Mouse (Mus musculus): ENCODE data around the gene Adam23. TPM values are rescaled to one million over a fixed set of nuclear protein-coding genes. Genes with fewer than 3 reads are reported as not detected.

Gene Adam23
- polyA plus RNA-seq, 1 experiment from 2014 or later: 2.6 TPM

DNA sequence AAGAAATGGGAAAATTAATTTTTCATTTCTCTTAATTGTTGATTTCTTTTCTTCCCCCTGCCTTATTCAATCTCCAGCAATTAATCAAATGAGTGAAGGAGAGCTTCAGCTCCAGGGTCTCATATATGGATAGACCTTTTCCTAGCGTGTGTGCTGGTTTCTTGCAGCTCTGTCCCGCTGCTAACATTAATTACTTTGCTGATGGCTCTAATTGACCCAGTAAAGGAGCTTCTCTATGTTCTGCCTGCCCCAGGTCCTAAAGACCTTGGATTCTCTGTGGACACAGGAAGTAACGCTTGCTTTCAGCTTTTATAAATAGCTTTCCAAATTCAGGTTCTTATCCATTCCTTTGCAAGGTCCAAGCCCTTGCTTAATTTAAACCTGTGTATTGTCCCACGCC is 63.1 kb downstream of the Adam23 start:
- WGBS: 45% methylated on average over 4 of the region's 4 CpGs
- no peaks in the 10 kb centered on the region for H3K9me3 ChIP-seq (ENCODE audit: control insufficient read depth, low read length)
- no peak for TF ChIP-seq CTCF (IDR thresholded peaks at IDR 0.05; ENCODE audit: low read depth)
- TF ChIP-seq EP300 (optimal IDR thresholded peaks at IDR 0.05): no peak
- H3K9ac ChIP-seq (ENCODE audit: low read length): no peak overlapping the region
- no peaks in the 10 kb centered on the region for H3K27me3 ChIP-seq (ENCODE audit: control insufficient read depth, insufficient read depth, low read length)
- no peak overlapping the region for H3K27ac ChIP-seq (replicated peaks)
- no peaks in the 10 kb centered on the region for H3K4me1 ChIP-seq (replicated peaks; ENCODE audit: control insufficient read depth, insufficient read depth)
- no peak overlapping the region for H3K4me3 ChIP-seq (ENCODE audit: low read depth, low read length)
- no peak for DNase-seq (ENCODE audit: low spot score)
- ATAC-seq (ENCODE audit: low FRiP score, low TSS enrichment): no peak
- no peak overlapping the region for H3K4me2 ChIP-seq (replicated peaks; ENCODE audit: low read depth)
- no peaks in the 10 kb centered on the region for H3K36me3 ChIP-seq (ENCODE audit: control insufficient read depth, insufficient read depth, low read length)

GRCm38 (mm10) chr1:63511416-63511815 is 65.7 kb downstream of the Adam23 start:
- H3K27me3 ChIP-seq (ENCODE audit: control insufficient read depth, insufficient read depth, low read length): no peaks in the 10 kb centered on the region
- H3K27ac ChIP-seq (replicated peaks): no peak overlapping the region
- ATAC-seq (ENCODE audit: low FRiP score, low TSS enrichment) (no peak), DNase-seq (ENCODE audit: low spot score) (no peak)
- no peaks in the 10 kb centered on the region for H3K9me3 ChIP-seq (ENCODE audit: control insufficient read depth, low read length)
- no peak overlapping the region for H3K4me3 ChIP-seq (ENCODE audit: low read depth, low read length)
- no peak overlapping the region for H3K9ac ChIP-seq (ENCODE audit: low read length)
- no peaks in the 10 kb centered on the region for H3K36me3 ChIP-seq (ENCODE audit: control insufficient read depth, insufficient read depth, low read length)
- no peaks in the 10 kb centered on the region for H3K4me1 ChIP-seq (replicated peaks; ENCODE audit: control insufficient read depth, insufficient read depth)
- 26% methylated on average over 3 of the region's 3 CpGs for WGBS
- TF ChIP-seq CTCF (IDR thresholded peaks at IDR 0.05; ENCODE audit: low read depth): no peak
- TF ChIP-seq EP300 (optimal IDR thresholded peaks at IDR 0.05): no peak
- no peak overlapping the region for H3K4me2 ChIP-seq (replicated peaks; ENCODE audit: low read depth)

- Histone ChIP-seq H3K36me3 (ENCODE audit: control insufficient read depth, insufficient read depth, low read length) (no peaks in the 10 kb centered on the region), H3K27me3 (ENCODE audit: control insufficient read depth, insufficient read depth, low read length) (no peaks in the 10 kb centered on the region), H3K27ac (replicated peaks) (no peak overlapping the region), H3K4me3 (ENCODE audit: low read depth, low read length) (no peak overlapping the region), H3K4me2 (replicated peaks; ENCODE audit: low read depth) (no peak overlapping the region), H3K9me3 (ENCODE audit: control insufficient read depth, low read length) (no peaks in the 10 kb centered on the region), H3K4me1 (replicated peaks; ENCODE audit: control insufficient read depth, insufficient read depth) (no peaks in the 10 kb centered on the region), H3K9ac (ENCODE audit: low read length) (no peak overlapping the region)
- DNase-seq (ENCODE audit: low spot score): no peak
- 87% methylated on average over 11 of the region's 11 CpGs for whole genome bisulfite sequencing
- TF ChIP-seq EP300 (optimal IDR thresholded peaks at IDR 0.05): no peak
- no peak for TF ChIP-seq CTCF (IDR thresholded peaks at IDR 0.05; ENCODE audit: low read depth)
- no peak for ATAC-seq (ENCODE audit: low FRiP score, low TSS enrichment)
These were observed 72.1 kb downstream of the Adam23 start for GRCm38 (mm10) chr1:63517800-63518199.

DNA sequence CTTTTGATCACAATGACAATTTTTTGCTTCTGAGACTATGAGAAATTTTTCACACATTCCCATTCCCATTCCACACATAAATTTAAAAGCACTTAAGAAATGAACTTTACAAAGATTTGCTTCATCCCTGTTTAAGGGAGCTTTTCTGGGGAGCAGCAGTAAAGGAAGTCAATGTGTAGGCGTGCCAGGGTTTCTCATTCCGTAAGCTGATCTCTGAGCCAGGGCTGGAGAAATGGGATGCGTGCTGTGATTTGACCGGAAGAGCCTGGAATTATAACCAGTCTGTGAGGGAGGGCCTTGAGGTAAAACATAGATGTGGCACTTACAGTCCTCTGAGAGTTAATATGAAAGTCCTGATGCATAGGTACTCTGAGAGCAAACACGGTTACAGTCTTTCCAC is 73.1 kb downstream of the Adam23 start:
- no peak overlapping the region for H3K9ac ChIP-seq (ENCODE audit: low read length)
- no peaks in the 10 kb centered on the region for H3K4me1 ChIP-seq (replicated peaks; ENCODE audit: control insufficient read depth, insufficient read depth)
- H3K4me2 ChIP-seq (replicated peaks; ENCODE audit: low read depth): no peak overlapping the region
- no peaks in the 10 kb centered on the region for H3K36me3 ChIP-seq (ENCODE audit: control insufficient read depth, insufficient read depth, low read length)
- H3K9me3 ChIP-seq (ENCODE audit: control insufficient read depth, low read length): no peaks in the 10 kb centered on the region
- no peaks in the 10 kb centered on the region for H3K27me3 ChIP-seq (ENCODE audit: control insufficient read depth, insufficient read depth, low read length)
- DNase-seq (ENCODE audit: low spot score) (no peak), ATAC-seq (ENCODE audit: low FRiP score, low TSS enrichment) (no peak)
- WGBS: 68% methylated on average over 5 of the region's 5 CpGs
- H3K4me3 ChIP-seq (ENCODE audit: low read depth, low read length): no peak overlapping the region
- no peak overlapping the region for H3K27ac ChIP-seq (replicated peaks)
- no peak for TF ChIP-seq CTCF (IDR thresholded peaks at IDR 0.05; ENCODE audit: low read depth)
- no peak for TF ChIP-seq EP300 (optimal IDR thresholded peaks at IDR 0.05)

- no peak for ATAC-seq (ENCODE audit: low FRiP score, low TSS enrichment)
- Histone ChIP-seq H3K4me3 (ENCODE audit: low read depth, low read length) (no peak overlapping the region), H3K27ac (replicated peaks) (no peak overlapping the region), H3K36me3 (ENCODE audit: control insufficient read depth, insufficient read depth, low read length) (no peaks in the 10 kb centered on the region), H3K9ac (ENCODE audit: low read length) (no peak overlapping the region), H3K4me2 (replicated peaks; ENCODE audit: low read depth) (no peak overlapping the region), H3K27me3 (ENCODE audit: control insufficient read depth, insufficient read depth, low read length) (no peaks in the 10 kb centered on the region), H3K9me3 (ENCODE audit: control insufficient read depth, low read length) (no peaks in the 10 kb centered on the region), H3K4me1 (replicated peaks; ENCODE audit: control insufficient read depth, insufficient read depth) (no peaks in the 10 kb centered on the region)
- TF ChIP-seq CTCF (IDR thresholded peaks at IDR 0.05; ENCODE audit: low read depth) (no peak), EP300 (optimal IDR thresholded peaks at IDR 0.05) (no peak)
- DNase-seq (ENCODE audit: low spot score): no peak
- WGBS: 58% methylated on average over 9 of the region's 9 CpGs
These were observed 84.2 kb downstream of the Adam23 start for GRCm38 (mm10) chr1:63529901-63530300.

DNA sequence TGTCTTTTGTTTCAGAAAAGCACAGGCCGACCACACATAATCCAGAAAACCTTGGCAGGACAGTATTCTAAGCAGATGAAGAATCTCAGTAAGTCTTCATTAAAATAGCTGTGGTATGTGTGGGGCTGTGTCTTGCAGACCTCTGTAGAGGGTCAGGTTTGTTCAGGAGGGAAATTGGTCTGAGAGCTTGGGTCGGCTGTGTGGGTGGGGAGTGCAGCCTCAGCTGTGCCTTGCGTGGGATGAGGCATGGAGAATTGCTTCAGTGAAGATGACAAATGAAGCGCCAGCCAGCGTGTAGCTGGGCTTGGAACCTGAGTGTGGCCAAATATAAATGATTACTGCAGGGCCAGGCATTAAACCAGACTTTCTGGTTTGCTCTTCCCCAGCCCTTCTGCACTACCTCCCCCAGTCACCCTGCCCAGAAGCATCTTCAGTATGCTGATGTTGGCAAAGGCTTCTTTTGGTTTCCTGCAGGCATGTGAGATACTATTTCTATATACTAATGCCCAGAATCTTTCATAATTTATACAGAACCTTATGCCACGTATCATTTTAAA is 88.7 kb downstream of the Adam23 start:
- no peaks in the 10 kb centered on the region for H3K27me3 ChIP-seq (ENCODE audit: control insufficient read depth, insufficient read depth, low read length)
- H3K9me3 ChIP-seq (ENCODE audit: control insufficient read depth, low read length): no peaks in the 10 kb centered on the region
- DNase-seq (ENCODE audit: low spot score) (no peak), ATAC-seq (ENCODE audit: low FRiP score, low TSS enrichment) (no peak)
- H3K4me2 ChIP-seq (replicated peaks; ENCODE audit: low read depth): no peak overlapping the region
- H3K9ac ChIP-seq (ENCODE audit: low read length): no peak overlapping the region
- TF ChIP-seq EP300 (optimal IDR thresholded peaks at IDR 0.05) (no peak), CTCF (IDR thresholded peaks at IDR 0.05; ENCODE audit: low read depth) (no peak)
- no peak overlapping the region for H3K27ac ChIP-seq (replicated peaks)
- H3K4me1 ChIP-seq (replicated peaks; ENCODE audit: control insufficient read depth, insufficient read depth): no peaks in the 10 kb centered on the region
- H3K4me3 ChIP-seq (ENCODE audit: low read depth, low read length): no peak overlapping the region
- 53% methylated on average over 6 of the region's 6 CpGs for WGBS
- no peaks in the 10 kb centered on the region for H3K36me3 ChIP-seq (ENCODE audit: control insufficient read depth, insufficient read depth, low read length)
